Mouse (Mus musculus) stomach, embryonic 14.5 days (tissue): Measurements from ENCODE around the gene Atp6v0b. TPM values are rescaled to one million over a fixed set of nuclear protein-coding genes. Genes with fewer than 3 reads are reported as not detected.

ENCODE experiments used
- ATAC-seq: fragments of 200-750 bp; cut with Nextera tagmentation; 2 replicates; pipeline ENCODE4 v1.8.0; 2017; ENCODE audit warnings: low read depth, moderate TSS enrichment; ENCODE audit not compliant: insufficient number of reproducible peaks, insufficient read depth, low FRiP score
- H3K27ac ChIP-seq: fragments of 300-500 bp; sonication (generic); 2 replicates; pipeline ENCODE4 v1.5.1; 2014; ENCODE audit warnings: mild to moderate bottlenecking, low read length, moderate library complexity, mixed read lengths
- H3K27me3 ChIP-seq: fragments of 300-500 bp; sonication (generic); 2 replicates; pipeline ENCODE4 v1.6.1; 2014; ENCODE audit warnings: low read length, control low read depth, mixed read lengths; ENCODE audit not compliant: control insufficient read depth, insufficient read depth
- H3K36me3 ChIP-seq: fragments of 300-500 bp; sonication (generic); 2 replicates; pipeline ENCODE4 v1.6.1; 2014; ENCODE audit warnings: mild to moderate bottlenecking, control low read depth, low read length, moderate library complexity, mixed read lengths; ENCODE audit not compliant: control insufficient read depth, insufficient read depth
- H3K4me1 ChIP-seq: fragments of 300-500 bp; sonication (generic); 2 replicates; pipeline ENCODE4 v1.6.1; 2014; ENCODE audit warnings: low read length, control low read depth, mixed read lengths; ENCODE audit not compliant: control insufficient read depth, insufficient read depth
- H3K4me2 ChIP-seq: fragments of 300-500 bp; sonication (generic); replicated peaks from 2 replicates; pipeline ENCODE4 v1.6.1; 2014; ENCODE audit warnings: low read depth, low read length, control low read depth
- H3K4me3 ChIP-seq: fragments of 300-500 bp; sonication (generic); 2 replicates; pipeline ENCODE4 v1.5.1; 2014; ENCODE audit warnings: low read depth, low read length, control low read depth
- H3K9ac ChIP-seq: fragments of 300-500 bp; sonication (generic); replicated peaks from 2 replicates; pipeline ENCODE4 v1.6.1; 2014; ENCODE audit warnings: low read depth, mild to moderate bottlenecking, control low read depth, low read length, moderate library complexity, mixed read lengths
- H3K9me3 ChIP-seq: fragments of 300-500 bp; sonication (generic); 2 replicates; pipeline ENCODE4 v1.6.1; 2016; ENCODE audit warnings: low read depth, low read length, control low read depth; ENCODE audit not compliant: control insufficient read depth
- WGBS: fragments of 180-500 bp; shearing (Covaris S2); extraction: QIAGEN DNeasy Blood & Tissue Kit; methylation state at CpG from one replicate; pipeline ENCODE4 v1.1.7; 2014; 5-methylcytosine and 5-hydroxymethylcytosine counted together
- polyA plus RNA-seq: library from polyadenylated mRNA; unstranded; fragments of >200 nt; fragmentation: Nextera tagmentation; extraction: Ambion mirVana; gene quantifications from 2 replicates; pipeline ENCODE4 v1.2.1, GENCODE M21; 2014

Gene Atp6v0b
- polyA plus RNA-seq, 1 experiment from 2014 or later, result 200 TPM

DNA sequence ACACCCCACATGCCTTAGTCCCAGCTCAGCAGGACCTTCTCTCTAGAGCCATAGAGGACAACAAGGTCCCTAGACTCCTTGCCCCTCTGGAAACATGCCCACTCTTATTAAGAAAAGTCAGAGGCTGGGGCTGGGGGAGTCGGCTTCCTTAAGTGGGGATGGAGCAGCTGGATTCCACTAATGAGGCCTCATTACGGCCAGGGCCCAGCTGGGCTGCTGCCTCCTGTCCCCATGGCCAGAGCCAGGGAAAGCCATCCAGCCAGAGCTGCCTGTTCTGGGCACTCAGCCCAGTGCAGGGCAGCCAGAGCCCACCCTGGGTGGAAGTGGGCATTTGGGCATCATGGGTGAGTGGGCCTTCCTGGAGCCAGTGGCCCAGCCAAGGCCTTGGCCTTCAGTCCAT, 40.1 kb downstream of the Atp6v0b start:
- H3K9me3 ChIP-seq, result no peaks in the 10 kb centered on the region
- H3K36me3 ChIP-seq, result peaks cover 6% of the 10 kb centered on the region; the same call in 1 of the 2 replicates
- H3K4me2 ChIP-seq, result no peak overlapping the region
- WGBS, result 67% methylated on average over 2 of the region's 2 CpGs
- H3K4me1 ChIP-seq, result no peaks in the 10 kb centered on the region
- H3K27ac ChIP-seq, result no peak overlapping the region
- ATAC-seq, result no peak
- H3K4me3 ChIP-seq, result no peak overlapping the region
- H3K27me3 ChIP-seq, result no peaks in the 10 kb centered on the region
- H3K9ac ChIP-seq, result no peak overlapping the region

DNA sequence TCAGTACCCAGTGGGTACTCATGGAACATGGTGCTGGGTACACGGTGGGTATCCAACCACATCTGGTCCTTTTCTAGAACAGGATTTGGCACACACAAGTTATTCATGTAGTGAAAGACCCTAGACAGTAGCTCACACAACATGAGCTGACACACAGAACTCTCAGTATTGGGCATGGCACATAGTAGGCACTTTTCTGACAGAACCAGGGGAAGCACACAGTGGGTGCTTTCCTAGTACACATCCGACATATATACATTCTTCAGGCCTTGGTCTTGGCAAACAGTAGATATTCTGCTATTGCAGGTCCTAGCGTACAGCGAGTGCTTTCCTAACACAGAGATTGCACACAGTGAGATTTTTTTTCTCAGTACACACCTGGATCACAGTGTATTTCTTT, 40.9 kb downstream of the Atp6v0b start:
- H3K4me1 ChIP-seq, result no peaks in the 10 kb centered on the region
- ATAC-seq, result no peak
- no peak overlapping the region for H3K4me2 ChIP-seq
- no peaks in the 10 kb centered on the region for H3K9me3 ChIP-seq
- 96% methylated on average over 4 of the region's 4 CpGs for WGBS
- H3K27me3 ChIP-seq, result no peaks in the 10 kb centered on the region
- no peak overlapping the region for H3K4me3 ChIP-seq
- peaks cover 6% of the 10 kb centered on the region; the same call in 1 of the 2 replicates for H3K36me3 ChIP-seq
- no peak overlapping the region for H3K27ac ChIP-seq
- no peak overlapping the region for H3K9ac ChIP-seq

DNA sequence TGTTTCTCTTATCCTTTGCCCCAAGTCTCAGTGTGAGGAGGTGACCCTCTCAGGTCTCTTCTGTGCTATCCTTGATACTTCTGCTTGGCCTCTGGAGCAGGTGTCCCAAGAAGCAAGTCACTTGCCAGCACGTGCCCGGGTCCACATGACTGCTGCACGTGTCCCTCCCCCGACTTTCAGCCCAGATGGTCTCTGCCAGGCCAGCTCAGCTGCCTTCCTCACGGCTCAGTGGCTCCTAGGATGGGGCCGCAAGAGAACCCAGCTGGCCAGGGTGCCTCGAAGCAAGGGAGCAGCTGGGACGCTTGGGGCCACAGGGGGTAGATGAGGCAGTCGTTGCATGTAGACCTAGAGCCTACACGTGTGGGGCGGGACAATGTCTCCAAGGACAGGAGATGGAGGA, 41.8 kb downstream of the Atp6v0b start:
- no peak for ATAC-seq
- Histone ChIP-seq H3K9me3 (no peaks in the 10 kb centered on the region), H3K4me1 (no peaks in the 10 kb centered on the region), H3K9ac (no peak overlapping the region), H3K27me3 (no peaks in the 10 kb centered on the region), H3K4me3 (no peak overlapping the region), H3K4me2 (no peak overlapping the region), H3K27ac (no peak overlapping the region), H3K36me3 (peaks cover 6% of the 10 kb centered on the region; the same call in 1 of the 2 replicates)
- WGBS, result 88% methylated on average over 11 of the region's 11 CpGs

DNA sequence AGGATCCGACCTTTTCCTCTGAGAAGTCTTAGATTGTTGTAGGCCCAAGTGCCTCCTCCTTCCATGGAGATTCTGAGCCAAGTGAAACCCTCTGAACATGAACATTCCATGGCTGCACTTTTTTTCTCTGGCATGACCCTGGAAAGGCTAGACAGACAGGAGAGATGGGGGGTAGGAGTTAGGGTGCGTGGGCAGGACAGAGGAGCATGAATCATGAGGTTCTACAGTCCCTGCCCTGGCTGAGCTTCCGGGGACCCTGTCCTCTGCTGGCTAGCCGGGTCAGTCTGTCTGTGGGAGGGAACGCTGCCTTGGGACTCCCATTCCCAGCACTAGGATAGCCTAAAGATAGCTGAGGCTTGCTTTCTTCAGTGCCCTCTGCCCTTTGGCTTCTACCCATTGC, 42.7 kb downstream of the Atp6v0b start:
- no peak for ATAC-seq
- Histone ChIP-seq H3K4me2 (no peak overlapping the region), H3K4me3 (no peak overlapping the region), H3K27me3 (no peaks in the 10 kb centered on the region), H3K9ac (no peak overlapping the region), H3K36me3 (peaks cover 6% of the 10 kb centered on the region; the same call in 1 of the 2 replicates), H3K9me3 (no peaks in the 10 kb centered on the region), H3K4me1 (no peaks in the 10 kb centered on the region), H3K27ac (no peak overlapping the region)
- 90% methylated on average over 5 of the region's 5 CpGs for WGBS

DNA sequence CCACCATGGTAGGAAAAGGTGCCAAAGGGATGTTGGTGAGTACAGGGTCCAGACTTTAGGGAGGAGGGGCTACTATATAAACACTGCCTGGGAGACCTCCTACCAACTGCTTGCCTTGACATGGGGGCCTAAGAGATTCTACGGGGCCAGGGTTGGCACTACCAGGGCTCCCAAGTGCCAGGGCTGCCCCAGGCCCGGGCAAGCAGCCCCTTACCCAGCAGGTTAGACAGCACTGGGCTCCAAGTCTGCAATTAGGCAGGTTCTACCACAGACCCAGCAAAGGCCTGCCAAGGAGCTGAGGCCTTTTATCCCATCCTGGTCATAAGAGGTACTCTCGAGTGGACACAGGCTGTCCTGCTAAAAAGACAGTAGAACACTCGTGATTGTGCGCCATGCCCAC, 44.0 kb downstream of the Atp6v0b start:
- H3K4me3 ChIP-seq, result no peak overlapping the region
- no peaks in the 10 kb centered on the region for H3K4me1 ChIP-seq
- no peak overlapping the region for H3K9ac ChIP-seq
- H3K9me3 ChIP-seq, result no peaks in the 10 kb centered on the region
- H3K27me3 ChIP-seq, result no peaks in the 10 kb centered on the region
- H3K36me3 ChIP-seq, result peaks cover 6% of the 10 kb centered on the region; the same call in 1 of the 2 replicates
- 82% methylated on average over 5 of the region's 5 CpGs for WGBS
- no peak overlapping the region for H3K4me2 ChIP-seq
- no peak for ATAC-seq
- H3K27ac ChIP-seq, result no peak overlapping the region

DNA sequence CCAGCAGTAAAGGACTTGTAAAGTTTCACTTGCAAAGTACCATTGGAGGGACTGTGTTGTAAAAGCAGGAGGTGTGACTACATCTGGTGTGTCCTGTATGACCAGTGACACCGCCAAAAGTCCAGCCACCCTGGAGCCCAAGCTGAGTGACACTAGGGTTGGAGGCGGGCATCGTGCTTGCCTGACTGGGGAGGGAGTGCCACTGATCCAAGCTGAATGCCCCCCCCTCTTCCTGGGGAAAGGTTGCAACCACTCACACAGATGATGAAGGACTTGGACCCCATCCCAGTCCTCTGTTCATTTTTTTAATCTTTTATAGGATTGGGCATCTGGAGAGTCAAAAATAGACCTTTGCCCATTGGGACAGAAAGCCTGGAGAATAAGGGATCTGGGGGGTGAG, 45.6 kb downstream of the Atp6v0b start:
- Histone ChIP-seq H3K9ac (no peak overlapping the region), H3K4me2 (no peak overlapping the region), H3K4me3 (no peak overlapping the region), H3K36me3 (peaks cover 6% of the 10 kb centered on the region; the same call in 1 of the 2 replicates), H3K4me1 (peaks cover 5% of the 10 kb centered on the region; the same call in 1 of the 2 replicates), H3K27ac (no peak overlapping the region), H3K27me3 (no peaks in the 10 kb centered on the region), H3K9me3 (no peaks in the 10 kb centered on the region)
- ATAC-seq, result no peak
- 82% methylated on average over 3 of the region's 3 CpGs for WGBS

DNA sequence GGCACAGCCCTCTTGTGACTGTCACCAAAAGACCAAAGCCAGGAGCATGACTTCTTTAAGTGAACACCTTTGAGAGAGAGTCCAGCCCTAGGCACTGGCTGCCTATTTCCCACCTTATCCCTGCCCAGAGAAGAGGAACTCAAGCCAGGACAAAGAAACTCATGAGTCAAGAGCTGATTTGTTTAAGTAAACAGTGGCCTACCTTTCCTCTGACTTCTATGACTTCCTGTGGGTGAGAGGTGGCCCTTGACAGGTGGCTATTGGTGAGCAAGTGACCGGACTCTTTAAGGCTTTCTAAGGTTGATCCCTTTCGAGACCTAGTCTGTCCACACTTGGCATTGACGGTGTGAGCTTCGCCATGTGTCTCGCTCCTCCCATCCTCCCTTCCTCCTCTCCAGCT, 46.3 kb downstream of the Atp6v0b start:
- Histone ChIP-seq H3K4me2 (no peak overlapping the region), H3K27ac (no peak overlapping the region), H3K4me1 (peaks cover 5% of the 10 kb centered on the region; the same call in 1 of the 2 replicates), H3K4me3 (no peak overlapping the region), H3K9ac (no peak overlapping the region), H3K27me3 (no peaks in the 10 kb centered on the region), H3K9me3 (no peaks in the 10 kb centered on the region), H3K36me3 (peaks cover 3% of the 10 kb centered on the region; the same call in 1 of the 2 replicates)
- 77% methylated on average over 5 of the region's 5 CpGs for WGBS
- no peak for ATAC-seq

DNA sequence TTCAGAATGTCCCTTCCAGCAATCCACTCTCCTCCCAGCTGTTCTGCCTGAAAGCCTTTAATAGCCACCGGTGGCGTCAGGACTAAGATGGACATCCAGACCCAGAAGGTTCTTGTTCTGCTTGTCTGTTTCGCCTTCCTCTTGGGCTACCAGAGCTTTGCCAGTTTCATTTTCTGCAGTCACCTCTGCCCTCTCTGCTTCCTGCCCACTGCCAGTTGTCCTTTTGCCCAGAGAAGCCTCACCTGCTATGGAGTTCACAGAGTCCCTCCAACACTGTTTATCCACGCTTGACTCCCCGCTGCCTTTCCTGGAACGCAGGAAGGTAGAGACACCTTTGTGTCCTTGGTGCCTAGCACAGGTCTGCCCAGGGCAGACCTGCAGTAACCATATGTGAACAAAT, 47.8 kb downstream of the Atp6v0b start:
- no peak for ATAC-seq
- H3K9ac ChIP-seq, result no peak overlapping the region

DNA sequence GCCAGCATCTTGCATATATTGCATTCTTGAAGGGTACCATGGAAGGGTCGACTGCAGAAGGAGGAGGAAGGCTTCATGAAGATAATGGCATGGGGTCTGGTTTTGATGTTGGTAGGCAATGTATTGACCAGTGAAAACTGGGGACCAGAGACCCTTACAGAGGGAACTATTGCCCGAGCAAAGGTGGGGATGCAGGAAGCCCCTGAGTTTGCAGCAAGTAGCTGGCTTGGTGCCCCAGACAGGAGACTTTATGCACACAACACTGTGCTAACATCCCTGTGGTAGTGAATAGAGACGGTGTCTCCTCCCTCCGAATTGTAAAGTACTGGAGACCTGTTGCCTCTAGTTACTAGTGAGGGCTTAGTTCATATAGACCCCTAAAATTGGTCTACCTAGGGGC, 49.9 kb downstream of the Atp6v0b start:
- no peaks in the 10 kb centered on the region for H3K27me3 ChIP-seq
- H3K4me2 ChIP-seq, result no peak overlapping the region
- 63% methylated on average over 4 of the region's 4 CpGs for WGBS
- no peak overlapping the region for H3K4me3 ChIP-seq
- H3K4me1 ChIP-seq, result peaks cover 11% of the 10 kb centered on the region; the same call in 1 of the 2 replicates
- no peaks in the 10 kb centered on the region for H3K9me3 ChIP-seq
- ATAC-seq, result no peak
- H3K36me3 ChIP-seq, result no peaks in the 10 kb centered on the region
- no peak overlapping the region for H3K27ac ChIP-seq
- H3K9ac ChIP-seq, result no peak overlapping the region

More for the DNA sequence above, 47.8 kb downstream of the Atp6v0b start:
- Histone ChIP-seq H3K27ac (no peak overlapping the region), H3K36me3 (no peaks in the 10 kb centered on the region), H3K4me3 (no peak overlapping the region), H3K27me3 (no peaks in the 10 kb centered on the region), H3K4me2 (no peak overlapping the region), H3K9me3 (no peaks in the 10 kb centered on the region), H3K4me1 (peaks cover 8% of the 10 kb centered on the region; the same call in 1 of the 2 replicates)
- 70% methylated on average over 6 of the region's 6 CpGs for WGBS
